Mouse (Mus musculus): ENCODE measurements around the gene Agrn. TPM values are rescaled to one million over a fixed set of nuclear protein-coding genes. Genes with fewer than 3 reads are reported as not detected.
"Not testable (repeated sequence)": the region's sequence is repeated elsewhere in the genome, so short reads cannot be mapped to it uniquely, and the experiment has no call there.

The Agrn gene
- total RNA-seq, 2 experiments from 2014 or later: 92.1 to 104 TPM

DNA sequence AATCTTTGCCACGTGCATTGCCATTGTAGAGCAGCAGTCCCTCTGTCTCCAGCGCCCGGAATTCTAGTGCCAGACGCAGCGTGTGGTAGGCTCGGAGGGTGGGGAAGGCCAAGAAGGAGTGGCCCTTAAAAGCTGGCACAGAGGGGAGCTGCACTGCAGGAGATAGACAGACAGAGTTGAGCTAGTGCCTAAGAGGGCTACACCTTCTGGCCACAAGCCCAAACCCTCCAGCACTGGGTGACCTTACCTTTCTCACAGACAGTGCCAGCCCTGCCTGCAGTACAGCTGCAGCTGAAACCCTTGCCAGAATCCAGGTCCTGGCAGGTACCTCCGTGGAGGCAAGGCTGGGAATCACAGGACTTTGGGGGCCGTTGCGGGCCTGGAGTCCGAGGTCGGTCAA, 25.5 kb downstream of the Agrn start:
- intact Hi-C loops (cut with DNase I): no loop called here
- peak; percentile 77 to 83 for DNase-seq

DNA sequence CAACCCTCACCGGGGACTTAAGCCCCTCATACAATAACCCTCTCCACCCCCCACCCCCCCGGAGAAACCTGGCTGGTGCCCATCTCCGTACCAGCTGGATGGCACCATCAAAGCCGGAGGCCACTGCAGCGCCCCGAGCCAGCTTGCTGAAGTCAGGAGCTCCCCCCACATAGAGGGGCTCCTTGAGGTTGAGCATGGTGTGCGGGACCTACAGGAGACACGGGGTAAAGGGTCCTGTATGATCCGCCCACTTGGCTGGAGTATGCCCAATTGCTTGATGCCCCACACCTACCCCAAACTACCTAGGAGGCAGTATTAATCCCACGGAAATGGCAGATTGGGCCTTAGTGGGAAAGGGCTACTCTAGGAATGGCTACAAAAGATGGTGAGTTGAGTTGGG, 28.2 kb downstream of the Agrn start:
- intact Hi-C loops (cut with DNase I): no loop called here
- DNase-seq: no peak

DNA sequence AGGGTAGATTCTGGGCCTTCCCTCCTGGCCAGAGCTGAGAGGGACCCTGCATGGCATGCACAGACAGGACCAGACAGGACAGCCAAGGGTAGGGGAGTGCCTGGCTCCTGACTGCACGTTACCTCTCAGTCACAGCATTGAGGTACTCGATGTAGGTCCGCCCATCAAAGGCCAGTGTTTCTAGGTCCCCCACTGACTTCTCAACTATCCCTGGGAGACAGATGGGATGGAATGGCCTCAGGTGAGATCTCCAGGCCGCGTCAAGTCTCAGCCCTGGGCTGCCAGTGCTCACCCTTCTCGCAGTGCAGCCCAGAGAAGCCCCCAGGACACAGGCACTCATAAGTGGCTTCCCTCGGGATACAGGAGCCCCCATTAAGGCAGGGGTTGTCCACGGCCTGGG, 28.7 kb downstream of the Agrn start:
- no peak for DNase-seq
- intact Hi-C loops (cut with DNase I): no loop called here

DNA sequence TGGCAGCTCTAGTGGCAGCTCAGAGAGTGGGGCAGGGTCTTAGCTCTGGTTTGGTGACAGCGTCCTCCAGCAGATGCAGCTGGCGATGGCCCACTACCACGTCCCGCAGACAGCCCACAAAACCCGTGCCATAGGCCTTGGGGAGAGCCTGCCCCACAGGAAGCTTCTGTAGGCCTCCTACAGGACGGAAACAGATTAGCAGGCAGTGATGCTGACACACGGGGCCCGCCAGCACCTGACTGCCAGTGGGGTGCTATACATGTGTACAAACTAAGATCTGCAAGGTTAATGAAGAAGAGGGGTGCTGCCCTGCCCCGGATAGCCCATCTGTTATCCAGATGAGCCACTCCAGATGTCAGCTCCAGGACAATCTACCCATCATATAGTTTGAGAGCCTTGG, 30.8 kb downstream of the Agrn start:
- no peak for DNase-seq
- intact Hi-C loops (cut with DNase I): no loop called here

DNA sequence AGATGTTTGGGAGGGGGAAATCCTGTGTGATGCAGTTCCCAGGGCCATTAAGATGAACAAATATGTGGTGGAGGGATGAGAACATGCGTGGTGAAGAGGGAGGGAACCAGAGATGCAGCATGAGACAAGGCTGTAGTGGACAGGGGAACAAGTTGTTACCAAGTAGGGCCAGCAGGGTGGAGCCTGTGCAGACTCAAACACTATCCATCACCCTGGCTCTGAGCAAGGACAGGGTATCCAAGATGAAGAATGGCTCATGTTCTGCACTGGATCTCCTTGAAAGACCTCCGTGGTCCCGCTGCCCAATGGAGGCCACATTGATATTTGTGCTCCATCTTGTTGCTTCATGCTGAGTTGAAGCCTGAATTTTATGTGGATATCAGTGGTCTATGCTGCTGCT, 42.5 kb downstream of the Agrn start:
- DNase-seq: no peak
- intact Hi-C loops (cut with DNase I): no loop called here

DNA sequence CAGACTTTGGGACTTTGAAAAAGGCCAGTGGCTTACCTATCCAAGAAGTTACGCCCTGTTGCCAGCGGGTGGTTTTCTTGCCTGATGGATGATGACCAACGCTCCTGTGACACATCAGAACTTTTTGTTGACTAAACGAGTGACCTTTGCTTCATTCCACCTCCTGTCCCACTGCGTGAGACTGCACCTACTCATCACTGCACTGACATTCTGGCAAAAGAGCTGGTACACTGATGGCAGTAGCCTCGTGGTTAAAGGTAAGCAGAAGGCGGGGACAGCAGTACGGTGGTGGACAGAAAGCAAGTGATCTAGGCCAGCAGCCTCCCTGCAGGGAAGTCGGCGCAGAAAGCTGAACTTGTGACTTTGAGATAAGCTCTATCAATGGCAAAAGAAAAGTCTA, 46.4 kb downstream of the Agrn start:
- intact Hi-C loops (cut with DNase I); DNase-seq: not testable (repeated sequence)

DNA sequence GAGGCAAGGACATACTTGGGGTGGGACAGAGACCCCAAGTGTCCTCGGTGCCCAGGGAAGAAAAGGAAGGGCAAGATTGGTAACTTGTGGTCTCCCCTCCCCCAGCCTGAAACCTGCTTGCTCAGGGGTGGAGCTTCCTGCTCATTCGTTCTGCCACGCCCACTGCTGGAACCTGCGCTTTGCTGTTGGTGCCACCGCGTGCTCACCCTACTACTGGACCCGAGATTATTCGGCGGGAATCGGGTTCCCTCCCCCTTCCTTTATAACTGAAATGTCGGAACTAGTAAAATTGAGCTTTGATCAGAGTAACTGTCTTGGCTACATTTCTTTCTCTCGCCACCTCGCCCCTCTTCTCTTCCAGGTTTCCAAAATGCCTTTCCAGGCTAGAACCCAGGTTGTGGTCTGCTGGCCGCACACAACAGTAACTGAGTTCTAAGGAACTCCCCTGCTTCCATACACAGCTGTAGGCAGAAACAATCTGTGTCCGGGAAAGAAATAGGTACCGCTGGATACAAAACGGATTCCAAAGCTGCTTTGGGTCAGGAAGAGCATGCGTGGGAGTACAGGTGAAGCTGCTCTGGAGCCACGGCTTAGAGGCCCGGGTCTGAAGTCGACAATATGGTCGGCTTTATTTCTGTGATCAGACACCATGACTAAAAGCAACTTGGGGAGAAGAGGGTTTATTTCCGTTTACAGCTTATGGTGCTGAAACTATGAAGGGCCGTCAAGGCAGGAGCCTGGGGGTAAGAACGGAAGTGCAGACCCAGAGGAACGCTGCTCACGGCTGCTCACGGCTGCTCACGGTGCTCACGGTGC, 60.8 kb downstream of the Agrn start:
- intact Hi-C loops (cut with DNase I): no loop called here
- no peak for DNase-seq

DNA sequence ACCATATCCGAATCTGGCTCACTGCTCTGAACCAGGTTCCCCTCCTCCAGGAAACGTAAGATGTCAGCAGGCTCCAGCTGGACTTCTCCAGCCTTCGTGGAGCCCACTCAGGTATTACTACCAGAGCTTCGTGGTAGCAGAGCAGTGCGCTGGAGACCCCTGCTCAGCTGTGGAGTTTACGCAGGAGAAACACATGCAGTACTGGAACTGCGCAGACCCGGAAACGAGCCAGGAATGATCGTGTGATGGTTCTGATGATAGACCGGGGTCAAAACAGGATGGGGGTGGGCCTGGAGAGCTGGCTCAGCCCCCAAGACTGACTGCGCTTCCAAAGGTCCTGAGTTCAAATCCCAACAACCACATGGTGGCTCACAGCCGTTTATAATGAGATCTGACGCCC, 61.5 kb downstream of the Agrn start:
- no peak for DNase-seq
- intact Hi-C loops (cut with DNase I): no loop called here

DNA sequence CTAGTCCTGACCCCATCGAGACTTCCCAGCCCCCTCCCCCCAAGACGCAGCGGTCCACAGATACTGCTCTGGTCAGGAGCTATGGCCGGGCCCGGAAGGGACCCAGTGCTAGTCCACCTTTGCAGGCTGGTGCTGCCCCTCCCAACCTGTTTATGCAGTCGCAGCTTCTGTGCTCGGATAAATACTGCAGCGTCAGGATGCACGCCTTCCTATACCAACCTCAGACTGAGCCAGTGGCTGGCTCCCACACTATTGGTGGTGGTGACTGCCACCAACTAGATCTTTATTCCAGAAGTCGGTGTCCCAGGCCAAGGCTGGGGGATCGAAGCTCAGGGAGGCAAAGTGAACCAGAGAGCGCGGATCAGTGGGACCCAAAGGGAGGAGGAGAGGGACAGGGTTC, 62.2 kb downstream of the Agrn start:
- no peak for DNase-seq
- intact Hi-C loops (cut with DNase I): no loop called here

DNA sequence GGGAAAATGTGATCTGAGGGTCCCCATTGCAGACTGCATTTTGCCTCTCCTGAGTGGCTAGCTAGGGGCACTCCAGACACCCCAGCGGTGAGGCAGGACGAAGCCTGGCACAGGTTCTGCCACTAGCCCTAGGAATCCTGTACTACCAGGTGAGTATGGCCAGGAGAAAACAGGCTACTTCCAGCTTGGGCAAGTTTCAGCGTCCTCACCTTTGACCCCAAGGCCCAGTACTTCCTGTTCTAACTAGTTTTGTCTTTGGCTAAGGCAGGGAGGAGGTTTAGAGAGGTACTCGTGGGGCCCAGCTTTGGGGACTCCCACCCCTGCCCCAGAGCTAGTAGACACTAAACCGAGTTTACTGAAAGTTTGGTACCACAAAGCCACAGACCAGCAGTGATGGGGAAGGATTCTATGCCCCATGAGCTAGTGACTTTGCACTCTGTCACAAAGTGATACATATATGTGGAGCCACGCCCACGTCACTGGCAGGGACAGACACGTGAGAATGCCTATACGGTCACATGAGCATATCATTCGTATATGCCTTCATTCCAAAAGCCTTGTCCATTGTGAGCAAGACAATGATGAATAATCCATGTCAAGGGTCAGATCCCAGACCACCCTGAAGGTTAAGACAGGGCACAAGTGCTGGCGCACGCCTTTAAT, 63.2 kb downstream of the Agrn start:
- no peak for DNase-seq
- intact Hi-C loops (cut with DNase I): no loop called here

DNA sequence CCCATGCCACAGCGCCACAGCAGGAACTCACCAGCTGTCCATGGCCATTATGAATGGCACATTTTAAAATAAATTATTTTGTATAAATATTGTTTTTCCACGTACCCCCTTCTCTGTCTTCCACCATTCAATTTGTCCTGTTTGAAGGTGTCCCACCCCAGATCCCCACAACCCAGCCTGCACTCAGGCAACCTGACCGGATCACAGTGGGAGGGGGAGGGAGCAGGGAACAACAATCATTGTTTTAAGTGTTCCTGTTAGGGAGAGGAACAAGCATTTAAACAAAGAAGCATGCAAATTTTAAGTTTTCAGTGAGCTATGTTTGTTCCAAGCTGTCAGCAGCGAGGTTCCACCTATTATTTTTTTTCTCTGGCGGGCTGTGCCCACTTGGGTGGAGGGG, 64.0 kb downstream of the Agrn start:
- intact Hi-C loops (cut with DNase I): no loop called here
- no peak for DNase-seq

DNA sequence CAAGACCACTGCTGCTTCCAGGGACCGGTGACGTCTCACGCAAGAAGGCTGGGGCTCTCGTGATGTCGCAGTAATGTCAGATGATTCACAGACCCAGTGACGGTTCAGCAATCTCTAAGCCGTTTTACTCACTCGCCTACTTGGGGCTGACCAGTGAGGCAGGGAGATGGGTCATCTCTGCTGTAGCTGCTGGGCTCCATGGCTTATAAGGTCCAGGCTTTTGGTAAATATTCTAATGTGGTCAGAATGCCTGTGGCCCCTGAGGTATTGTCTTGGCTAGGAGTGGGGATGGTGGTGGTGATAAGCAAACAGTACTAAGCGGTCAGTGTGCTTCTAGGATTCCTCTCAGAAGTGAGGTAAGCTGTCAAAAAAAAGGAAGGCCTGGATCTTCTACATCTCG, 66.3 kb downstream of the Agrn start:
- intact Hi-C loops (cut with DNase I): no loop called here
- DNase-seq: no peak

DNA sequence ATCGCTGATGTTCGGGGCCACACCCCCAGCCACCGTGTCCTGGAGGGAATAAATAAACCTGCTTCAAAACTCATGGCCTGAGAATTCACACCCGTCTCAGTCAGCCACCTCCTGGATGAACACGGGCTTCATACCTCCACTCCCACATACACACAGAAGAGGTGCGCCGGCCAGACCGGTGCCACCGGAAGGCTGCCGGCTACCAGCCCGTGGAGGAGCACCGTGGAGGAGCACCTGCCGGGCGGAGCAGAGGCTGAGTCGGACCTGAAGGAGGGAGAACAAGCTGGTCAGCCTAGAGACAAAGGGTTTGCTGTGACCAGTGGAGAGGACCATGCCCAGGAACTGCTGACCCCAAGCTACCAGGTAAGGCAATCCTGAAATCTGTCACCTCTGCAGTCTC, 66.9 kb downstream of the Agrn start, which contains the start of gene Rnf223:
Gene Rnf223, plus strand, starts transcription at position 78 of the 400 bp plus-strand sequence.
- DNase-seq: no peak
- intact Hi-C loops (cut with DNase I): no loop called here

DNA sequence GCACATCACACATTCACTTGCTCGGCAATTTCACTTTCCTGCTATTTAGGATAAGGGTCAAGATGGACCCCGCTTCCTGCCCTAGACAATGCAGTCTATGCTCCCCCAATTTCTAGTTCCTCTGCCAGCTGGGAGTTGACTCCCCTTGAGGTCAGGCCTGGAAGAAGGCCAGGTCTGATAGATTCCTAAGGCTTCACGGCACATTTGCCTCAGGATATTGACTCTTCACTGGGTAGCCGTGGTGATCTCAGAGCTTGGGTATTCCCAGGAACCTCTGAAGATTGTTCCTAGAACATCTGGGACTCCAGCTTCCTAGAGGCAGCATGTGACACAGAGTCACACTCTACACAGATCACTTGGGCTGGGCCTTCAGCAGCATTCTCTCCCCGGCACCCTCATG, 68.5 kb downstream of the Agrn start:
- intact Hi-C loops (cut with DNase I): no loop called here
- DNase-seq: peak in 1 of 2 experiments; percentile 23

DNA sequence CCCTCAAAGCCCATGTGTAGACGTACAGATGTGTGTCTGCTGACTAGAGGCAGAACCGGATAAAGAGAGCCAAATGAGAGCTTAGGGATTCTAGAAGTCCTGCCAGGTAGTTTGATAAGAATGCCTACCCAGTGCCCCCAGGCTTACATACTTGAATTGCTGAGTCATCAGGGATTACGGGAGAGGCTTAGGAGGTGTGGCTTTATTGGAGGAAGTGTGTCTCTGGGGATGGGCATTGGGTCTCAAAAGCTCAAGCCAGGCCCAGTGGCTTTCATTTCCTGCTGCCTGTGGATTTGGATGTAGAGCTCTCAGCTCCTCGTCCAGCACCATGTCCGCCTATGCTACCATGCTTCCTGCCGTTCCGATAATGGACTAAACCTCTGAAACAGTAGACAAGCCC, 70.4 kb downstream of the Agrn start:
- intact Hi-C loops (cut with DNase I): no loop called here
- DNase-seq: no peak

DNA sequence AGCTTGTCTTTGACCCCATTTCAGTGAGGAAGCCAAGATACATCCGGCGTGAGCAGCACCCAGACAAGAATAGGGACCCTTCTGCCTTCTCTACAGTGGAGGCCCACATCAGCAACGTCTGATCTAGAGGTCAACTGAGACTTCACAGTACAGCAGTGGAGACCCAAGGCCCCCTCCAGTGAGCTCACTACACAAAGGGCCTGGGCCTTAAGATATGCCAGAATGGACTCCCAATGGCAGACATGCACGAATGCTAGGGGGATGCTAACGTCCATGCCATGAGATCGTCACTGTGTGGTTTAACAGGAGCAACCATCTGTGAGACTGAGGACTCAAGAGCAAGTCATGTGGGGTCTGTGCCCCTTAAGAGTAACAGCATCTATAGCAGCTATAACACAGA, 71.9 kb downstream of the Agrn start:
- intact Hi-C loops (cut with DNase I): no loop called here
- no peak for DNase-seq

DNA sequence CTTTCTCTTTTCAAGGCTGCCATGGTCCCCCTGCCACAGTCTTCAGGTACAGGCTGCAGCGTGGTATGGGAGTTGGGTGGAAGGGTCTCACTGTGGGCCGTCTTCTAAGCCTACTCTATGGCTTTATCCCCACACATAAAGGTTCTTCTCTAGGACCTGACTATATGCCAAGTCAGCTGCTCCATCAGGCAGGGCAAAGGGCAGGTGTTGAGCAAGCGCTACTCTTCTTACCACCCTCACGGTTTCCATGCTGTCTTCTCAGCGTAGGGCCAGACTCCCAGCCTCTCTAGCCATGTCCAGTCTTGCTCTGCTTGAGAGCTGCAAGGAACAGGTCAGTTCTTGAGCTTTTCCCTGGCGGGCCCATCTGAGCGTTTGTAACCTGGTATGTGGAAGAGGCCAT, 73.2 kb downstream of the Agrn start:
- DNase-seq: no peak
- intact Hi-C loops (cut with DNase I): no loop called here

Small RNAs within 50 kb of the gene (microRNA-seq; reads per million reads assigned to microRNA genes)
- gene Mir7658: 1.4 to 2.4 reads per million in 2 experiments

Other genes with a start within 250 kb of the Agrn start
- 10 to 100 TPM; 17.8 to 24.8 TPM for gene C1qtnf12, start 235.2 kb downstream of the Agrn start, total RNA-seq (2021)
- gene B3galt6, start 204.8 kb downstream of the Agrn start, total RNA-seq (2021): 1 to 10 TPM; 3.4 to 3.7 TPM
- gene Sdf4, start 204.6 kb downstream of the Agrn start, total RNA-seq (2021): 100 to 1,000 TPM; 105 to 108 TPM
- under 1 TPM; 0.62 to 0.93 TPM for gene Tnfrsf4, start 183.6 kb downstream of the Agrn start, total RNA-seq (2021)
- under 1 TPM in 1 of 2 experiments, not detected in 1; 0.29 TPM for gene Tnfrsf18, start 171.3 kb downstream of the Agrn start, total RNA-seq (2021)
- gene Ttll10, start 138.1 kb downstream of the Agrn start, total RNA-seq (2021): not detected
- gene 9430015G10Rik, start 87.5 kb downstream of the Agrn start, total RNA-seq (2021): 1 to 10 TPM; 5.6 to 6.1 TPM
- not detected for gene Rnf223, start 67.0 kb downstream of the Agrn start, total RNA-seq (2021)
- gene Isg15, start 3.3 kb upstream of the Agrn start, total RNA-seq (2021): 1 to 10 TPM; 1.3 TPM
- 1 to 10 TPM; 6.1 to 8.2 TPM for gene AW011738, start 5.8 kb upstream of the Agrn start, total RNA-seq (2021)
- gene Perm1, start 18.4 kb upstream of the Agrn start, total RNA-seq (2021): 100 to 1,000 TPM; 138 to 156 TPM
- gene Plekhn1, start 37.4 kb upstream of the Agrn start, total RNA-seq (2021): 1 to 10 TPM; 8.5 to 9.2 TPM
- gene Noc2l, start 38.5 kb upstream of the Agrn start, total RNA-seq (2021): 10 to 100 TPM; 22.7 to 23.2 TPM
- gene Samd11, start 58.2 kb upstream of the Agrn start, total RNA-seq (2021): under 1 TPM in 1 of 2 experiments, not detected in 1; 0.36 TPM
- not detected for gene Vmn2r-ps159, start 133.6 kb upstream of the Agrn start, total RNA-seq (2021)

All from heart, postnatal 10 days (tissue).